Mouse (Mus musculus): ENCODE results near the gene Spsb4.

Gene Spsb4

DNA sequence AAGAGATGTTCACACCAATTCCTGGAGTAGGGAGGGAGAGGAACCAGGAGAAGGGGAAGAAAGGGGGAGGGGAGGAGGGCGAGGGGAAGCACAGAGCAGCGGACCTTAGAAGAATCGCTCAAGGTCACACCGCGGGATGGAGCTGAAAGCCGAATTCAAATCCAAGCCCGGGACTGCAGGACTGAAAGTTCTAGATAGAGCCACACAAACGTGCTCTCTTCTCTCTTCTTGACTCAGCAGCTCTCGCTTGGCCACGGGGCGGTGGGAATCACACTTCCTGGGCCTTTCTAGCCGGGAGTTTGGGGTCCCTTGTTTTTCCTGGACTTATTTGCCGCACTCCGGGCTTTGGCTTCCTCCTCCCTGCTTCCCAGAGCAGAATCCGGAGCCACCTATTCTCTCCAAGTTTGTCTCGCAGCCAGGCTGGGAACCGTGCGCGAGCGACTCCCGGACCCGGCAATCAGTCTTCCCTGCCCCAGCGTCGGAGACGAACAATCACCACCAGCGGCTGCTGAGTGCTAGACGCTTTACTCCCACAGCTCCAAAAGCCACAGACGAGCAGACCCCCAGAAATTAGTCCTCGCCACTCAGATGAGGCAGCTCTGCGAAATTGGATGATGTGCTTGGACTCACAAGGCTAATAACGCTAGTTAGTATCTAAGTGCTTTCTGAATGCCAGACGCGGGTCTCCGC lies 1.4 kb downstream of the Spsb4 start:
- DNase-seq (ENCODE audit: low read depth, low spot score), result peak; percentile 42

DNA sequence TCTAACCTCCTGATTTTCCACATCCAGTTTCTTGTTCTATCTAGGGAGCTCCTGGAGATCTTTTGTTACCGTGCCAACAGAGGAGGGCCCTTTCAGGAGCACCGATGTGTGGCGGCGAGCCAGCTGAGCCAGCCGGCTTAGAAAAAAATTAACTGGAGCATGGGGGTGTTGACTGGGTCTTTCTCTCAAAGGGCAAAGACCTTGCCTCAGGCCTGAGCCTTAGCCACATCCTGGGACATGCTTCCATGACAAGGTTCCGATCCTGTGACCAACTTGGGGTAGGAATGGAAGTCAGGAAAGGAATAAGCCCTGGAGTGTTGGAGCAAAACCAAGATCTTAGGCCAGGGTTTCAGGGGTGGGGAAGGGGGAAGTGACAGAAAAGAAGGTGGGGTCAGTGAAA lies 2.9 kb downstream of the Spsb4 start:
- DNase-seq (ENCODE audit: low read depth, low spot score), result peak; percentile 37

DNA sequence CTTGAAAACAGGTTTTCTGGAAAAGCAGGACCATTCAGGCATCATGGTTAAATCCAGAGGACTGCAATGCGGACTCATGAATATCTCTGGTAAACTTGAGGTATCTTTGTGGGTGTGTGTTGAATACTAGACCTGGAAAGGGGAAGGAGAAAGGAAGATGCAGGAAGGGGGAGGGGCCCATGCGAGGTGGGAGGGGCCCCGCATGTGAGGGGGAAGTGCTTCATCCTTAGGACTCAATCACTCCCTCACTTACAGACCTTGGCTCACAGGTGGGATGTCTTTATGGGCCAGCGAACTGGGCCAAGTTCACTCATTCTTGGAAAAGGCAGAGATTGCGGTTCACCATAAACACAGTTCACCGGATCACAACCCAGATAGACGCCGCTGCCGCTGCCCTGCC lies 4.9 kb downstream of the Spsb4 start:
- DNase-seq (ENCODE audit: low read depth, low spot score), result no peak

DNA sequence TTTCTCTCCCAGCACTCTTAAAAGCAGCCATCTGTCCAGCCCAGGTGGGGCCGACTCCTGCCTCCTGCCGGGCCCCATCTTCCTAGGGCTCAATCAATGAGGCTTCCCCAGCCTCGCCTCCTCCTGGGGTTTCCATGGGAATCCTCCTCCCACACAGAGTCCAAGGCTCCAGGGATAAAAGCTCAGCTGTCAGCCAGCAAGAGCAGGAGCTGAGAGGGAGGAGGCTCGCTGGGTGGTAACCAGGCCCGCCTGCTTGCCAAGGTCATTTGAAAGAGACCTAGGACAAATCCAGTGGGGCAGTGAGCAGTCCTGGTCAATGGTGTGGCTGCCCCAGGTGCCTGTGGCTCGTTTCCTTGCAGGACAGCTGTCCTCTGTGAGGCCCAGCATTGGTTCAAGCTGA lies 5.5 kb downstream of the Spsb4 start:
- DNase-seq (ENCODE audit: low read depth, low spot score), result peak; percentile 72

DNA sequence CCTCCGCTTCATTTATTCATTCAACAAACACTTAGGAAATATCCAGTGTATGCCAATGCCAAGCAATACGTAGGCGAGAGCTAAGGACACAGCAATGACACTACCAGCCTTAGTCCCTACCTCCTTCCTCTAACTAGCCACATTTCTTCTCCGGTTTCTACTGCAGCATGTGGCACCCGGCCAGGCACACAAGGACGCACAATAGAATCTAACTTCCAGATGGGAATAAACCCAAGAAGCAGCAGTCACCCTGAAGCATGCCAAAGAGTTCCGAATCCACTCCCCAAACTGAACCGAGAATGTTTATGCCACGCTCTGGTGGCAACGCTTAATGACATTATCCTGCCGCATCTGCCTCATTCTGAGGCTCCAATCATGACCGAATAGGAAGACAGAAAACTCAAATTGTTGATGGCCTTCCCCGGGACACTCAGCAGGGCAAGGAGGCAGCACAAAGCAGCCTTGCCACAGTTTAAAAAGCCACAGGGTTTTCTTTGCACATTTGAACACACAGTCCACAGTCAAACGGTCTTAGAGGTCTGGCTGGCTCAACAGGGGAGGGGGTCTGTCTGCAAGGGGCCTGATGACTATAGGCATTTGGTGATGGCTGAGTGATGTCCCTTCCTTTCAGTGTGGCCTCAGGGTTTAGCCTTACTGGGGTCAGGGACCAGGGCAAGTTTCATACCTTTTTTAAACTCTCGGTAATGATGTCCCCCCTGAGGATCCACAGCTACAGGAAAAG lies 7.0 kb downstream of the Spsb4 start:
- DNase-seq (ENCODE audit: low read depth, low spot score), result no peak

DNA sequence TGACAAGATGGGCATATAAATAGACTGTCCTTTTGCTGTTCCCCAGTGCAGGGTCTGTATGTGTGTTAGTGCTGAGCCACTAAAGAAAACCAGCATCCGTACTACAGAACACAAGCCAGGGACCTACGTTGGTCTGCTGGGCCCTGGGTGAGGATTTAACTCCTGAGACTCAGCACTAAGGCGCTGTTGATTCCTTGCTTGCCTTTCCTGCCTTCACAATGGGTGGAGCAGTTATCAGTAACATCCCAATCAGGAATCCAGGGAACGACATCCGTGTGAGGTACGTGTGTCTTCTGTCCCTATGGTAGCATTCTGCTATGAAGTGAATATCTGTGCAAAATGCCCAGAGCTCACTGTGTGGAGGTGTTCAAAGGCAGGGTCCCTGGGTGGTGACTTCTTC lies 8.2 kb downstream of the Spsb4 start:
- no peak for DNase-seq (ENCODE audit: low read depth, low spot score)

DNA sequence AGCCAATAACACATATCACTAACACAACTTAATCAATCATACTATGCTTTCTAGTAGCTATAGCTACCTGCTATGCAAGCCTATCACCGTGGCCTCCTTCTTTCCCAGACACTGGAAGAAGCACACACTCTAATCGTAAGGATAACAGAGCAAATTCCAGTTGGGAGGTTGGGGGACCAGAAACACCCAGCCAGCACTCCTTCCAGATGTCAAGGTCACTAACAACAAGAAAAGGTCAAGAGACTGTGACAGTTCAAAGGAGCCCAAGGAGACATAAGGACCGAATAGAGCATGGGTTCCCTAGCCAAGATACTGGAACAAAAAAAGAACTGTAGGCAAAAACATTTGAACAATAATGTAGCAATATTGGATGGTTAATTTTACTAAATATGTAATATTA lies 13.9 kb downstream of the Spsb4 start:
- no peak for DNase-seq (ENCODE audit: low read depth, low spot score)

DNA sequence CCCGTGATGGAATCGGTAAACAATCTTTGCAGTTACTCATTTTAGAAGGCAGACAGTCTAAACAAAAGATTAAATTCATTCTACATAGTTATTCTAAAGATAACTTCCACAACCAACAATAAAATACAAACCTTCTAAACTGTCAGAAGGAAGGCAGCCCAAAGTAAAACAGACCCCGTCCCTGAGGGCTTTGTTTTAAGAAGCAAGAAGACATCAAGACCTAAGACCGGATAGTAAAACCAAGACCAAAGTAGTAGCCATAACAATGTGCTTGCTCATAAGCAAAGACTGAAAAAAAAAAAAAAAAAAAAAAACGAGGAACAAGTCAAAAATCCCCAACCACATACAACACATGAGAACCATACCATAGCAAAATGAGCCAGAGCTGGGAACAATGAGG lies 15.5 kb downstream of the Spsb4 start:
- DNase-seq (ENCODE audit: low read depth, low spot score), result no peak

DNA sequence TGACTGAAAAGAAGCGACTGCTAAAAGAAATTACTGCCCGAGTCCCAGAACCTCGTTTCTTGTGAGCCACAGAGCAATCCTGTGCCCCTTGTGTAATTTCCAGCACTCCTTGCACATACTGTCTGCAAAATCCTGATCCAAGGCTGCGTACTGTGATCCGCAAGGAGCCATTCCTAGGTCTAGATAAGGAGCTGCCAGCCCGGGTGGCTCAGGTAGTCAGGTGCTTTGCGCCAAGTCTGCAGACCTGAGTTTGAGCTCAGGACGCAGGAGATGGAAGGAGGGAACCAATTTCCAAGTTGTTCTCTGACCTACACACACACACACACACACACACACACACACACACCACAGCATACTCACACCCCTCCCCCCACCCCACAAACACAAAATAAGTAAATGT lies 16.0 kb downstream of the Spsb4 start:
- DNase-seq (ENCODE audit: low read depth, low spot score), result no peak

DNA sequence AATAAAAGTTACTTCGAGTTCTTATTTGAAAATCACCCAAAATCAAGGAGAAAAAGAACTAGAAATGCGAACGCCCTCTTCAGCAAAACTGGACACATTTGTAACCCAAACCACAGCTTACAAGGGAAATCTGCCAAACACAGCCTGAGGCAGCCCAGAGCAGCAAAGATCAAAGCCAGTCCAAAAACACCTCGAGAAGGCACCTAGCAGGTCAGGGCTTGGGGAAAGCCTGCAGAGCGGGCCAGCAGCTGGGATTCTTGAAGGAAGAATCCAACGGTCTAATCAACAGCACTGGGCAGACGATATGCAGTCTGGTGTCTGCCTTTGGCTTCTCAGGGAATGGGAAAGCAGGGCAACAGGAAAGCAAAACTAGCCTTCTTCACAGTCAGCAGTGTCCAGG lies 16.6 kb downstream of the Spsb4 start:
- DNase-seq (ENCODE audit: low read depth, low spot score), result no peak

DNA sequence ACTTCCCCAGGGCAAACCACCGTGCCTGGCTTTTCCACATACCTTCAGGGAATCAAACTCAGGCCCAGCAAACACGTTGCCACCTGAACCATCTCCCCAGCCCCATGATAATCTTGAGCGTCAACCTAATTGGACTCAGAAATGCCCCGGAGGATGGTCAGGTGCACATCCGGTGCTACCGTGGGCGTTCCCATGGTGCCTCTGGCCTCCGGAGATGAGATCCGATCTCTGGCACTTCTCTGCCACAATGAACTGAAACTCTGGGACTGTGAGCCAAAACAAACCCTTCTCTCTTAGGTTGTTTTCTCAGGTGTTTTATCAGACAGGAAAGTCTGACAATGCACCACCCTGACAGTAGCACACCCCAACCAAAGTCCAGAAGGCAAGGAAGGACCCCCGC lies 17.2 kb downstream of the Spsb4 start:
- no peak for DNase-seq (ENCODE audit: low read depth, low spot score)

DNA sequence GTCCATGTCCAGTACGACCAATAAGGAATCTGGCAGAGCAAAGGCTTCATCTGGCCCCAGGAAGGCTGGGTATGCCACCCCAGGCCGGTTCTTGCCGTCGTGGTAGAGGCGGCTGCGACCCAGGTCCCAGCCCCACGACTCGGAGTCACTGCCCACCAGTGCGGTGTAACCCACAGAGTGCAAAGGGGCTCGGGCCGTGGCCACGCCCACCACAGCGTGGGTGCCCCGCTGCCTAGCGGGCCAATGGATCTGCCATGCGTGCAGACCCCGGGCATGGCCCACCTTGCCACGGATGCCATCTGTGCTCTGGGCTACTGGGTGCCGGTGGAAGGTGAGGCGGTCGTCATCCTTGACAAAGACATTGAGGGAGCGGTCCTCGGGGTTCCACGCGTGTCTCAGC lies 22.9 kb downstream of the Spsb4 start:
- DNase-seq (ENCODE audit: low read depth, low spot score), result no peak

DNA sequence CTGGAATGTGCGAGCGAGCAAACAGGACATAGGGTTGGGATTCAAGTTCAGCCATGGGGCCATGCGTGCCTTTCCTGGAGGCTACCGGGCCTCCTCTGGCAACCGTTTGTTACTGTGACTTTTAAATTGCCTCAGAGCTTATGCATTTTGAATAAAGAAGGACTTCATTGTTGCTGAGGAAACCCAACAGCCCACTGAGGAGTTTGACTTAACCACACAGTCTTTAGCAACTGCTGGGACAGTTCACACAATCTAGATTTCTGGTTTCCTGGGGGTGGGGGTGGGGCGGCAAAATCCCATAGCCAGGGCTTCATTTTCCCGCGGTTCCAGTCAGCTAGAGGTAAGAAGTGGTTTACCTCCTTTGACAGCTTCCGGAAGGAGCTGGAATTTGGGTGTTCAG lies 23.9 kb downstream of the Spsb4 start:
- DNase-seq (ENCODE audit: low read depth, low spot score), result no peak

DNA sequence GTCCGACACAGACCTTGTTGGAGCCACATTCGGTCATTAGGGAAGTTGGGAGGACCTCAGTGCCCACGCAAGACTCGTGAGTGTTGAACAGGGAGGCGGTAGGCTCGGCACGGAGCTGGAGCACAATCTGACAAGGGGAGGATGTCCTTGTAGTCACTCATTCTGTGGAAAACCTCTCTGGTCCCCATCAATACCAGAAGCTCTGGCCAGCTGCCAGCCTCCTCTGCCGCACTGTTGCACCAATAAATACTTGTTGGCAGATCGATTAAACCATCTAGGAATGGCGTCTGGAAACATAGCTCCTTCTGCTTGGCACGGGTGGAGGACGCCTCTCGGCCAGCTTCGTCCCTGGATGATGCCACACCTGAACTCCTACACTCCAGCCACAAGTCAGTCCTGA lies 27.5 kb downstream of the Spsb4 start:
- DNase-seq (ENCODE audit: low read depth, low spot score), result no peak

DNA sequence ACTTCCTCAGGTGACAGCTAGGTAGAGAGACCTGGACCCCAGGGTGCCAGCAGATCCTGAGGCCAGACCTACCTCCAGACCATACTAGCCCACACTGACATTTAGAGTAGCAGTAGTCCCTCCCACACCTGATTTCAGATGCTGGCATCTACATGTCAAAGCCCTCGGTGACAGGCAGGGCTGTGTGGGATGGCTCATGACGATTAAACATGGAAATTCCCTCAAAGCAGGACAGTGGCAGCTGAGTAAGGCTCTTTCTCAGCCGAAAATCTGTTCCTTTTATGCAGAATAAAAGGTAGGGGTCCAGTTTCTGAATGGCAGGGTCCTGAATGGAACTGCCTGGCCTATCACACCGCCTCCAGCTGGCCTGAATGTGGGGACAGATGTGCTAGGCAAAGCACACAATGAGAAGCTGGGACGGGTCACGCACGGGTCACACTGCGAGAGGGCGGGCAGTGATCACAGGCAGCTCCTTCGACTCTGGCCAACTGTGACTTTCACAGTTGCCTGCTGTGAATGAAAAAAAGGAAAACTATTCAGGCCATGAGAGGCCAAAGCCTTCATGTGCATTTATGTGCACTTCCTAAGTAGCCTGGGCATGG lies 29.2 kb downstream of the Spsb4 start:
- peak; percentile 84 for DNase-seq (ENCODE audit: low read depth, low spot score)

DNA sequence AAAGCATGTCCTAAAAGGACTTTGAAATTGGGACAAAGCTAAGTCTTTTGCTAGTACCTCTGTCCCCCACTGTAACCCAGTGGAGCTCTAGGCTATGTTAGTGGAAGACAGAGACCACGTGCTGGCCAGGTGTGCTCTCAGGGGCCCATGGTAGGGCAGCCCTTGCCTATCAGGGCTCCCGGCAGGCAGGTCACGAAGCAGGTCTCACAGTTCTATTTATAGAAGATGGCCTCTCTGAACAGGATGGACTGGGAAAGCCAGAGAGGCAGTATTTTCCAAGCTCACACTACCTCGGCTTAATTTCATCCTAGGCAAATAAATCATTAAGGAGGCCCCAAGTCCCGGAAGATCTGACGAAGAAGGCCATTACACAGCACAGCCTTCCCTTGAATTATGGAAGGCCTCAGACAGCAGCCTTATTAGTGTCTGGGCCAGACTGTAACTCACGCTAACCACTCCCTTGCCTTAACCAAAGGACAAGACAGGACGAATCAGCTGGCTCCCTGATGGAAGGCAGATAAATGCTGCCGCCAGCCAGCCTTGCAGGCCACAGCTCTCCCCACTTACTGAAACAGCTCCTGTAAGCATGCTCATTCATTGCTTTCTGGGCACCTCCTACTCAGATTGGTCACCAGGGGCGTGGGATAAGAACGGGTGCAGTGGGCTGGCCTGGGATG lies 31.7 kb downstream of the Spsb4 start:
- DNase-seq (ENCODE audit: low read depth, low spot score), result peak; percentile 79

DNA sequence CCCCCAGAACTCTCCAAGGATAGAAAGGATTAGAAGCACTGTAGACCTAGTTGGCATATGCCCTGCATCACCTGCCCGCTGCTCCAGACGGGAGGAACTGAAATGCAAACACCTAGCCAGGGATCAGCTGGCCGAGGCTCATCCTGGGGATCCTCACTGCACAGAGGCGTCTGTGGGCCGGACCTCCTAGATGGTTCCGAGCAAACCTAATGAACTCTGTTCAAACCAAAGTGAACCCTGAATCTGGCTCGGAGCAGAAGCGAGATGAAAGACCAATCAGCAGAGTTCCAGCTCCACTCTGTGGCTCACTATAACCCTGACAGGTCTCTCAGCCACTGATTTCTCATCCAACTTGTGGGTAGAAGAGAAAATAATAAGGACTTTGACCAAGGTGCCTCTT lies 34.6 kb downstream of the Spsb4 start:
- no peak for DNase-seq (ENCODE audit: low read depth, low spot score)

DNA sequence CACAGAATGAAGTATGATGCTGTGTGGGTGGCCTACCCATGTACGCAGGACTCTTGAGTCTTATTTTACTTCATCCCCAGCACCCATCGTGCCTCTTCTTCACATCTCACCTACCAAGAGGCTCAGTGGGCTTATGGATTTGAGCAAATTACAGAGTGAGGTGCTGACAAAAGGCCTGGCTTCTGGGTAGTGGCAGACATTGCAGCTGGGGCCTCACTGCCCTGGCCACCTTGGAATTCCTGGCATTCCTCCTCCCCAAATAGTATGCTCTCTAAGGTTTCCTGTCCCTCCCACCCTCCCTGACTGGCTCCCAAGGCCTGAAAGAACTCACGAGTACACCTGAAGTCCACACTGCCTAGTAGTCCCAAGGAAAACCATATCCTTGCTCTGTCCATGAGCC lies 35.7 kb downstream of the Spsb4 start:
- no peak for DNase-seq (ENCODE audit: low read depth, low spot score)

DNA sequence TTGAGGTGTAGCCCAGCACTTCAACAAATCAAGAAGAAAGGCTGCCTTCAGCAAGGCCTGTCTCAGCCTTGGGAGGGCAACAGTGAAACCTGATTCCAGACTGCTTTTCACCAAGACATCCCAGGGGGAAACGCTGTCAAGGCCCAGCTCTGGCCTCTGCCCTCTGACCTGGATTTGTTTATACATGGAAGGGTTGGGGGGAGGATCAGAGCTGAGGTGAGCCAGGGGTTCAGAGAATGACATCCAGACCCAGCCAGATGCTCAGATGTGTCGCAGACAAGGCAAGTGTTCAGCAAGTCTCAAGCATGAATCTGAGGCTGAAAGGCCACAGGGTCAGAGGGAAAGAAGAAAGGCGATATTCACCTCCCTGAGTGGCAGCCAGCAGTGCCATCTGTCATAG lies 36.3 kb downstream of the Spsb4 start:
- peak; percentile 93 for DNase-seq (ENCODE audit: low read depth, low spot score)

DNA sequence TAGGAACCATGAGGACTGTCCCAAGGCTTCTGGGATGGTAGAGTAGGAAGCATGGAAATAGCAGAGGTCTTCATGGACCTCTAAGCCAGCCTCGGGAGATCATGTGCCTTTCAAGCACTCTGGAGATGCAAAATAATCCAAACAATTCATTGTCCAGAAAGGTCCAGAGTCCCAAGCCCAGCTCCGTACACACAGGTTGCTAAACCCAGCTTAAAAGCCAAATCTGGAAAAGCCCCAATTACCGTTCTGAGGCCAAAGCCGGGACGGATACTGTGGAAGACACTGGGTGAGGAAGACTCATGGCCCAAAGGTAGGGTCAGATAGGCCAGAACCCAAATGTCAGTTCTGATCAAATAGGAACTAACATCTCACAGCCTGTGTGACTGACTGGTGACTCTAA lies 36.8 kb downstream of the Spsb4 start:
- no peak for DNase-seq (ENCODE audit: low read depth, low spot score)

DNA sequence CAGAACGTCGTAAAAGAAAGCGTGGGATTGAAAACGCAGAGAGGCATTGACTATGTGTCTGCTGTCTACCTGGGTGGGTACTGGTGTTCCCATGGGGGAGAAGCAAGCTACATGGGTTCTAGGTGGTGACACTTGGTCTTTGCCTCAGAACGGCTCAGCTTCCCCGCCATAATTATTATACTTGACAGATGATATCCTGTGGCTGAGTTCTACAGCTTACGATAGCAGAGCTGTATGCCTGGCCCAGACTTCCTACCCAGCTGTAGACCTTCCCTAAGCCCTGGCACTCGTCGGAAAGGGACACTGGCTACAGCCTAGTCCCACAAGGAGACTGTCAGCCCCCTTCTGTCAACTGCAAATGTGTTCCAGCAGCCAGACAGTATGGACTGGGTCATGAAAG lies 37.5 kb downstream of the Spsb4 start:
- no peak for DNase-seq (ENCODE audit: low read depth, low spot score)

Data from mesoderm, embryonic 11.5 days (tissue).